Mouse (Mus musculus): ENCODE measurements around the gene Lgi4. TPM values are rescaled to one million over a fixed set of nuclear protein-coding genes. Genes with fewer than 3 reads are reported as not detected.

The Lgi4 gene
- total and polyA plus RNA-seq, 3 experiments = not detected

DNA sequence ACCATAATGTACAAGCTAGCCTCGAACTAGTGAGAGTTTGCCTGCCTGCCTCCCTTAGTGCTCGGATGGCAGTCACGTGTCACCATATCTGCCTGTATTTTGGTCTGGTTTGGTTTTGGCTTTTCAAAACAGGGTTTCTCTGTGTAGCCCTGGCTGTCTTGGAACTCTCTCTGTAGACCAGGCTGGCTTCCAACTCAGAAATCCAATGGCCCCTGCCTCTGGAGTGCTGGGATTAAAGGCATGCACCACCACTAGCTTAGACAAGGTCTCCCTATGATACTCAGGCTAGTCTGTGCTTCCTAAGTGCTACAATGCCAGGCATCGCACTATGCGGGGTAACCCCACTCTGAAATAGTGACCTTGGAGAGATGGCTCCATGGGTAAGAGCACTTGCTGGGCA, 50.7 kb downstream of the Lgi4 start:
- H3K27ac ChIP-seq (ENCODE audit: insufficient read depth, low read depth) = no peak overlapping the region
- H3K4me1 ChIP-seq (ENCODE audit: control insufficient read depth in 1 of 2, insufficient read depth in 2 of 2) = peaks cover 38 to 84% of the 10 kb centered on the region in 2 experiments
- in situ Hi-C loops (cut with MboI; ENCODE audit: low pct_ligation_motif_present, low pct_unique_long_range_greater_than_20kb, low sequenced_read_pairs) = no loop called here

GRCm38 (mm10) chr7:31110861-31111385, 51.8 kb downstream of the Lgi4 start:
- Histone ChIP-seq H3K9ac (ENCODE audit: insufficient read depth, low read depth) (no peak overlapping the region), H3K79me2 (replicated peaks; ENCODE audit: control insufficient read depth, extremely low read depth, insufficient read depth, poor library complexity, severe bottlenecking) (no peaks in the 10 kb centered on the region), H3K4me3 (replicated peaks in 1 of 3; ENCODE audit: low read depth in 2 of 3, low read length in 2 of 3, poor library complexity in 1 of 3) (peak overlapping the region in 1 of 3 experiments; percentile 48), H3K4me2 (ENCODE audit: insufficient read depth, low read depth, poor library complexity, severe bottlenecking) (peak overlapping the region; percentile 18; the same call in 1 of the 2 replicates), H3K27ac (ENCODE audit: insufficient read depth, low read depth) (peak overlapping the region; percentile 58), H3K9me3 (replicated peaks; ENCODE audit: low read length) (no peaks in the 10 kb centered on the region), H3K4me1 (ENCODE audit: control insufficient read depth in 1 of 2, insufficient read depth in 2 of 2) (peaks cover 38 to 88% of the 10 kb centered on the region in 2 experiments), H3K36me3 (replicated peaks in 1 of 2; ENCODE audit: control insufficient read depth in 1 of 2, insufficient read depth in 1 of 2, low read length in 1 of 2) (peaks cover 0 to 18% of the 10 kb centered on the region in 2 experiments), H3K27me3 (replicated peaks) (no peaks in the 10 kb centered on the region)
- in situ Hi-C loops (cut with MboI; ENCODE audit: low pct_ligation_motif_present, low pct_unique_long_range_greater_than_20kb, low sequenced_read_pairs) (no loop called here), dilution Hi-C loops (cut with MboI; ENCODE audit: extremely low pct_ligation_motif_present, extremely low pct_unique_long_range_greater_than_20kb, low sequenced_read_pairs) (no loop called here)
- DNase-seq (ENCODE audit: extremely low read depth) = peak; percentile 83
- TF ChIP-seq SMC3 (IDR thresholded peaks at IDR 0.05; ENCODE audit: low read depth, low read length) (no peak), IRF4 (IDR thresholded peaks at IDR 0.05; ENCODE audit: low read depth, low read length) (peak; percentile 20), ZMIZ1 (IDR thresholded peaks at IDR 0.05; ENCODE audit: low read depth, low read length) (0 out of 2 replicates have a peak, but pooled peaks have one; percentile 24), CHD1 (IDR thresholded peaks at IDR 0.05; ENCODE audit: low read depth, low read length) (no peak), RCOR1 (conservative IDR thresholded peaks at IDR 0.05; ENCODE audit: low read depth, low read length) (no peak), MEF2A (IDR thresholded peaks at IDR 0.05; ENCODE audit: borderline replicate concordance, low read depth, low read length) (peak; percentile 12; the same call in 1 of the 2 replicates), SIN3A (IDR thresholded peaks at IDR 0.05; ENCODE audit: low read length) (0 out of 2 replicates have a peak, but pooled peaks have one; percentile 59), TCF12 (IDR thresholded peaks at IDR 0.05; ENCODE audit: low read depth, low read length) (peak; percentile 75), CHD2 (IDR thresholded peaks at IDR 0.05; ENCODE audit: low read length) (no peak), JUND (conservative IDR thresholded peaks at IDR 0.05; ENCODE audit: low read depth, low read length) (no peak), E2F4 (IDR thresholded peaks at IDR 0.05; ENCODE audit: insufficient replicate concordance, low read depth, low read length) (no peak), ZC3H11A (IDR thresholded peaks at IDR 0.05; ENCODE audit: low read depth, low read length) (no peak), EP300 (IDR thresholded peaks at IDR 0.05; ENCODE audit: low read length) (peak; percentile 61; the same call in 1 of the 2 replicates), MAX (IDR thresholded peaks at IDR 0.05; ENCODE audit: low read length) (no peak; the same call in 1 of the 2 replicates), NRF1 (IDR thresholded peaks at IDR 0.05; ENCODE audit: low read depth, low read length) (no peak), MAFK (IDR thresholded peaks at IDR 0.05; ENCODE audit: insufficient replicate concordance, low read length) (0 out of 2 replicates have a peak, but pooled peaks have one; percentile 44), POLR2A (IDR thresholded peaks at IDR 0.05; ENCODE audit: low read depth, low read length) (peak; percentile 47), BHLHE40 (IDR thresholded peaks at IDR 0.05; ENCODE audit: low read depth, low read length) (peak; percentile 59), ETS1 (conservative IDR thresholded peaks at IDR 0.05; ENCODE audit: low read depth, low read length) (peak; percentile 60), TBP (conservative IDR thresholded peaks at IDR 0.05; ENCODE audit: low read depth, low read length) (peak; percentile 55; the same call in 1 of the 2 replicates), ZNF384 (IDR thresholded peaks at IDR 0.05; ENCODE audit: low read depth, low read length) (no peak), JUN (IDR thresholded peaks at IDR 0.05; ENCODE audit: insufficient read depth, low read depth, low read length) (no peak), USF2 (conservative IDR thresholded peaks at IDR 0.05; ENCODE audit: low read depth, low read length) (no peak), CTCF (conservative IDR thresholded peaks at IDR 0.05 in 1 of 2, IDR thresholded peaks at IDR 0.05 in 1 of 2; ENCODE audit: low read depth in 2 of 2, low read length in 2 of 2) (no peak), MAZ (IDR thresholded peaks at IDR 0.05; ENCODE audit: low read depth, low read length) (peak; percentile 38; the same call in 1 of the 2 replicates), ZKSCAN1 (IDR thresholded peaks at IDR 0.05; ENCODE audit: borderline replicate concordance, low read depth, low read length) (no peak), ELF1 (IDR thresholded peaks at IDR 0.05; ENCODE audit: low read depth, low read length) (peak; percentile 82)

More for the DNA sequence above, 50.7 kb downstream of the Lgi4 start:
- DNase-seq (ENCODE audit: extremely low read depth) = no peak
- Histone ChIP-seq H3K79me2 (replicated peaks; ENCODE audit: control insufficient read depth, extremely low read depth, insufficient read depth, poor library complexity, severe bottlenecking) (no peaks in the 10 kb centered on the region), H3K36me3 (replicated peaks in 1 of 2; ENCODE audit: control insufficient read depth in 1 of 2, insufficient read depth in 1 of 2, low read length in 1 of 2) (peaks cover 0 to 25% of the 10 kb centered on the region in 2 experiments), H3K9me3 (replicated peaks; ENCODE audit: low read length) (no peaks in the 10 kb centered on the region), H3K4me2 (ENCODE audit: insufficient read depth, low read depth, poor library complexity, severe bottlenecking) (no peak overlapping the region), H3K9ac (ENCODE audit: insufficient read depth, low read depth) (no peak overlapping the region), H3K27me3 (replicated peaks) (no peaks in the 10 kb centered on the region), H3K4me3 (replicated peaks in 1 of 3; ENCODE audit: low read depth in 2 of 3, low read length in 2 of 3, poor library complexity in 1 of 3) (peak overlapping the region in 1 of 3 experiments; percentile 48)
- TF ChIP-seq NELFE (IDR thresholded peaks at IDR 0.05; ENCODE audit: low read depth, low read length) (no peak), ZKSCAN1 (IDR thresholded peaks at IDR 0.05; ENCODE audit: borderline replicate concordance, low read depth, low read length) (no peak), CHD1 (IDR thresholded peaks at IDR 0.05; ENCODE audit: low read depth, low read length) (no peak), JUN (IDR thresholded peaks at IDR 0.05; ENCODE audit: insufficient read depth, low read depth, low read length) (no peak), E2F4 (IDR thresholded peaks at IDR 0.05; ENCODE audit: insufficient replicate concordance, low read depth, low read length) (no peak), ETS1 (conservative IDR thresholded peaks at IDR 0.05; ENCODE audit: low read depth, low read length) (no peak), TCF12 (IDR thresholded peaks at IDR 0.05; ENCODE audit: low read depth, low read length) (no peak), ZNF384 (IDR thresholded peaks at IDR 0.05; ENCODE audit: low read depth, low read length) (no peak), PAX5 (IDR thresholded peaks at IDR 0.05; ENCODE audit: low read length) (no peak), NRF1 (IDR thresholded peaks at IDR 0.05; ENCODE audit: low read depth, low read length) (no peak), KAT2A (IDR thresholded peaks at IDR 0.05; ENCODE audit: insufficient replicate concordance, low read length) (no peak), POLR2AphosphoS2 (IDR thresholded peaks at IDR 0.05; ENCODE audit: low read depth, low read length) (no peak), POLR2A (IDR thresholded peaks at IDR 0.05; ENCODE audit: low read depth, low read length) (no peak), UBTF (IDR thresholded peaks at IDR 0.05; ENCODE audit: low read depth, low read length) (no peak), MXI1 (IDR thresholded peaks at IDR 0.05; ENCODE audit: low read depth, low read length) (no peak)
- dilution Hi-C loops (cut with MboI; ENCODE audit: extremely low pct_ligation_motif_present, extremely low pct_unique_long_range_greater_than_20kb, low sequenced_read_pairs) = no loop called here

All from CH12.LX (cell line).